Mouse (Mus musculus) embryonic stem cell, embryonic (primary cell): Measurements from ENCODE around the gene Tomm22.

Experiments
- CTCF ChIA-PET, 4 experiments: fragments of 300-600 bp in 2 of 4; fragments of 350-600 bp in 2 of 4; sonication (Branson Sonifier 250); formaldehyde crosslinking; loops; one replicate each; lab custom pipeline; 2022; ENCODE audit warnings: inconsistent platforms in 2 of 4; lab: Charles Lee
- POLR2A ChIA-PET, 4 experiments: fragments of 300-600 bp in 2 of 4; fragments of 350-600 bp in 2 of 4; sonication (Branson Sonifier 250); formaldehyde crosslinking; loops; one replicate each; lab custom pipeline; 2022; ENCODE audit warnings: antibody characterized with exemption in 4 of 4, inconsistent platforms in 1 of 4; lab: Charles Lee

Gene Tomm22

DNA sequence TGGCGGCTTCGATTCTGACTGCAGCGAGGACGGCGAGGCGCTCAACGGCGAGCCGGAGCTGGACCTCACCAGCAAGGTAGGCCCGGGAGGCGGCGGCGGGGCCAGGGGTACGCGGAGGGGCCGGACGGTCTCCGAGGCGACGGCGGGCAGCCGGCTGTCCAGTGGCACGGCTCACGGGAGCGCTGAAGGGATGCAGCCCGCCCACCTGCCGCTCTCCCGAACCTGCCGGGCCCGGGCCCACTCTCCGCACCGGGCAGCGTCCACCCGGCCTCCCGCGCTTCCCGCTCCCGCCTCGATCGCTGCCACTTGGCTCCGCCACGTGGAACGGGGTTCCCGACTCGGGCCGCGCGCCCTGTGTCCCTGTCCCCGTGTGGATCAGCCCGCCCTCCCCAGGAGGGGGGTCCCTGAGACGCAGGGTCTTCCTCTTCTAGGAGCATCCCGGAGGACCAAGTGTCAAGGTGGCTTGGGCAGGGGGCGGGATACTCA lies 20.4 kb downstream of the Tomm22 start:
- CTCF ChIA-PET = interaction anchor here in 3 of 4 experiments (0.6 to 1.2 kb wide), 14 partner anchors 17 to 652 kb away, joined by 3 to 6 read pairs (median 3); partner anchors contain the start of genes Fam227a (in 1 of the 3) and Mief1 (in 1 of the 3)

GRCm38 (mm10) chr15:79692334-79692733 lies 21.7 kb downstream of the Tomm22 start:
- POLR2A ChIA-PET = interaction anchor here in 2 of 4 experiments (1.0 to 8.3 kb wide), 7 partner anchors 11 to 52 kb away, joined by 3 to 76 read pairs (median 5); partner anchors contain the start of genes Cby1 (in 1 of the 2) and Fam227a (in 1 of the 2)

More for the DNA sequence above, 20.4 kb downstream of the Tomm22 start:
- POLR2A ChIA-PET = interaction anchor here in 3 of 4 experiments (0.5 to 1.7 kb wide), 95 partner anchors 8 to 1682 kb away, joined by 3 to 19 read pairs (median 4); partner anchors contain the start of genes Cby1 (in 3 of the 3), Fam227a (in 3 of the 3), Tomm22 (in 3 of the 3) and Atf4 (in 2 of the 3)

DNA sequence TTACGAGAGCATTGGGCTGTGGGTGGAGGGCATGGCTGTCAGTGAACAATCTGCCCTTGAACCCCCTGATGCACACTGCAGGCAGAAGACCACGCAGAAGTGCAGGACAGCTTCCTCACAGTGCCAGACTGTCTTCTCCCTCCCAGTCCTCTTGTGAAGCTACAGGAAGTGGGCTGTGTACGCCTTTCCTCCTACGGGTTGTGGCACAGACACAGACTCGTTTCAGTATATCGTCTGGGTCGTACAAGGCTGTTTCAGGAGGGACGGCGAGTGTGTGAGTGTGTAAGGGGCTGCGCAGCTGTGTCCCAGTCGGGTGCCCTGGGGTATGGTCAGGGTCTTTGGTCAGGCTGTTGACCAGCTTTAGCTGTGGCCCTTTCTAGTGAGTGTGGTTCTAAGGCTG lies 23.1 kb downstream of the Tomm22 start:
- ChIA-PET POLR2A (interaction anchor here in 2 of 4 experiments (0.9 to 8.3 kb wide), 10 partner anchors 13 to 249 kb away, joined by 3 to 76 read pairs (median 4); partner anchors contain the start of genes Cby1 (in 1 of the 2) and Fam227a (in 1 of the 2)), CTCF (no interaction called here)

More at GRCm38 (mm10) chr15:79692334-79692733, 21.7 kb downstream of the Tomm22 start:
- CTCF ChIA-PET = interaction anchor here in 1 of 4 experiments (0.6 to 1.0 kb wide), 2 partner anchors 56 to 366 kb away, joined by 3 to 6 read pairs; no protein-coding TSS in a partner anchor

DNA sequence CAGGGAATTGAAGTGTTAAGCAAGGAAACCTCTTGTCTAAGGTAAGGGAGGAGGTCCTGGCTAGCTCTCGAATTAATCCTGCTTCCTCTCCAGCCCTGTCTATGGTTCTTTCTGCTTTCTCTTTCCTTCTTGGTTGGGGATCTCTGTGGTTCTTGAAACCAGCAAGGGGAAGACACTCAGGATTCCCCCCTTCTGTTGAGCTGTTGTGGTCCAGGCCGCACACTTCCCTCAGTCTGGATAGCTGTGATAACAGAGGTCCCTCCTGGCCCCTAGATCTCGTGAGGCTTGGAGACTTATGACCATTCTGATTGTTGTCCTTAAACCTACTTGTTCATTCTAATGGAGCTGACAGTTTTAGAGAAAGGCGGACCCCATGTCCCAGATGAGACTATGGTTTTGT lies 23.9 kb downstream of the Tomm22 start:
- ChIA-PET CTCF (interaction anchor here in 1 of 4 experiments (0.6 to 1.0 kb wide), 2 partner anchors 36 to 1498 kb away, joined by 3 read pairs; partner anchors contain the start of gene Fam227a), POLR2A (interaction anchor here in 2 of 4 experiments (1.2 to 8.3 kb wide), 6 partner anchors 13 to 35 kb away, joined by 3 to 76 read pairs (median 5); partner anchors contain the start of genes Cby1 (in 1 of the 2) and Fam227a (in 1 of the 2))

DNA sequence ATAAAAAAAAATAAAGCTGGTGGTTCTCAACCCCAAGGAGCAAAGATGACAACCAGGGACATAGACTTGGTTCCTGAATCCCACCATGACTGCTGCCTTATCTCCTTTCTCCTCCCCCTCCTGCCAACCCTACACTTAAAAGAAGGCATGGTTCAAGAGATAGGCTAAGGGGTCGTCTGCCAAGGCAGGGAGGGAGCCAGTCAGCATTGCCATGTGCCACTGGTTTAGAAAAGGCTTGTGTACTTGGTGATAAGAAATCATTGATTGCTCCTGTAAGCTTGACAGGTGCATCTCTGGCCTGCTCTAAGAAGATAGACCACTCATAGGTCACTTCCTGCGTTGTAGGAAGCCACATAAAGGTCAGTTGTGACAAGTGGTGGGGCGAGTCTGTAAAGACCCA lies 24.9 kb downstream of the Tomm22 start:
- CTCF ChIA-PET = interaction anchor here in 1 of 4 experiments (1.0 kb wide), 1 partner anchor 37 kb away, joined by 3 read pairs; the partner anchor contains the start of gene Fam227a
- POLR2A ChIA-PET = interaction anchor here in 2 of 4 experiments (1.7 to 8.3 kb wide), 5 partner anchors 12 to 30 kb away, joined by 4 to 76 read pairs (median 16); no protein-coding TSS in a partner anchor

- ChIA-PET CTCF (interaction anchor here in 2 of 4 experiments (0.5 to 3.5 kb wide), 5 partner anchors 10 to 1858 kb away, joined by 3 to 26 read pairs (median 7); no protein-coding TSS in a partner anchor), POLR2A (interaction anchor here in 3 of 4 experiments (0.6 to 8.3 kb wide), 13 partner anchors 9 to 496 kb away, joined by 3 to 76 read pairs (median 4); partner anchors contain the start of gene Josd1 (in 1 of the 3))
These were observed 25.8 kb downstream of the Tomm22 start for GRCm38 (mm10) chr15:79696508-79696907.

DNA sequence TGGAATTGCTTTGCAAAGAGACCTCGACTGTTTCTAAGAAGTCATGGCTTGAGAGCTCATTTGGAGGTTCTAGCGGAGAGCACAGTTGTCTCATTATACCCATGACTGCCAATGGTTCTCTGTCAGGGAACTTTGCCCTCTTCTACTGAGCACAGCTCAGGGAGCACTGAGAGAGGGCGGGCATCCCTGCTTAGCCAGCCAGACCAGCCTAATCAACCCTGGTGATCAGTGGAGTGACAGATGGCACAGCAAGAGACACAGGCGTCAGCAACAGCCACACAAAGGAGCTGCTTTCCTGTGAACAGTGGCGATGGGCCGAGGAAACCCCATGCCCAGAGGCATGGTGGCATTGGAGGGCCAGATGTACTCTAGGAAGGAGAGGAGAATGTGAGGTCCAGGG lies 26.4 kb downstream of the Tomm22 start:
- ChIA-PET POLR2A (interaction anchor here in 2 of 4 experiments (0.9 to 8.3 kb wide), 18 partner anchors 9 to 87 kb away, joined by 3 to 76 read pairs (median 5); partner anchors contain the start of genes Fam227a (in 1 of the 2) and Josd1 (in 1 of the 2)), CTCF (interaction anchor here in 2 of 4 experiments (0.7 to 3.5 kb wide), 6 partner anchors 9 to 191 kb away, joined by 3 to 26 read pairs (median 3); no protein-coding TSS in a partner anchor)

- CTCF ChIA-PET = interaction anchor here in 3 of 4 experiments (0.6 to 3.5 kb wide), 9 partner anchors 9 to 253 kb away, joined by 3 to 26 read pairs (median 3); no protein-coding TSS in a partner anchor
- POLR2A ChIA-PET = interaction anchor here in 3 of 4 experiments (0.5 to 8.3 kb wide), 19 partner anchors 10 to 86 kb away, joined by 3 to 76 read pairs (median 5); partner anchors contain the start of genes Fam227a (in 1 of the 3) and Josd1 (in 1 of the 3)
These were observed 27.0 kb downstream of the Tomm22 start for GRCm38 (mm10) chr15:79697558-79698187.

- CTCF ChIA-PET = interaction anchor here in 3 of 4 experiments (0.5 to 1.9 kb wide), 4 partner anchors 9 to 359 kb away, joined by 3 to 12 read pairs (median 7); no protein-coding TSS in a partner anchor
- POLR2A ChIA-PET = interaction anchor here in 3 of 4 experiments (0.7 to 5.7 kb wide), 12 partner anchors 7 to 43 kb away, joined by 3 to 76 read pairs (median 4); partner anchors contain the start of gene Gtpbp1 (in 1 of the 3)
These were observed 36.0 kb downstream of the Tomm22 start for GRCm38 (mm10) chr15:79706603-79707214.

GRCm38 (mm10) chr15:79708229-79708822 lies 37.7 kb downstream of the Tomm22 start:
- ChIA-PET CTCF (interaction anchor here in 2 of 4 experiments (0.6 to 4.1 kb wide), 10 partner anchors 10 to 376 kb away, joined by 3 to 26 read pairs (median 3); partner anchors contain the start of gene Gtpbp1 (in 1 of the 2)), POLR2A (interaction anchor here in 3 of 4 experiments (0.6 to 5.7 kb wide), 17 partner anchors 8 to 368 kb away, joined by 3 to 76 read pairs (median 4); partner anchors contain the start of genes Gtpbp1 (in 3 of the 3) and Nptxr (in 1 of the 3))

GRCm38 (mm10) chr15:79715646-79716045 lies 45.0 kb downstream of the Tomm22 start:
- CTCF ChIA-PET = interaction anchor here in 1 of 4 experiments (0.8 to 1.1 kb wide), 2 partner anchors 17 to 59 kb away, joined by 3 read pairs; no protein-coding TSS in a partner anchor

GRCm38 (mm10) chr15:79716710-79717109 lies 46.0 kb downstream of the Tomm22 start:
- CTCF ChIA-PET = interaction anchor here in 2 of 4 experiments (0.6 to 1.1 kb wide), 3 partner anchors 18 to 37 kb away, joined by 3 read pairs; no protein-coding TSS in a partner anchor
- POLR2A ChIA-PET = interaction anchor here in 3 of 4 experiments (0.5 to 2.0 kb wide), 12 partner anchors 9 to 359 kb away, joined by 3 to 8 read pairs (median 4); partner anchors contain the start of genes Cby1 (in 1 of the 3), Fam227a (in 1 of the 3) and Gtpbp1 (in 1 of the 3)

More at GRCm38 (mm10) chr15:79715646-79716045, 45.0 kb downstream of the Tomm22 start:
- POLR2A ChIA-PET = interaction anchor here in 1 of 4 experiments (0.8 to 1.8 kb wide), 3 partner anchors 10 to 24 kb away, joined by 3 to 8 read pairs (median 4); no protein-coding TSS in a partner anchor

- POLR2A ChIA-PET = interaction anchor here in 2 of 4 experiments (0.8 to 1.7 kb wide), 4 partner anchors 12 to 251 kb away, joined by 3 to 7 read pairs (median 4); partner anchors contain the start of genes Gtpbp1 (in 2 of the 2) and Cbx7 (in 1 of the 2)
These were observed 49.6 kb downstream of the Tomm22 start for GRCm38 (mm10) chr15:79720267-79720666.

DNA sequence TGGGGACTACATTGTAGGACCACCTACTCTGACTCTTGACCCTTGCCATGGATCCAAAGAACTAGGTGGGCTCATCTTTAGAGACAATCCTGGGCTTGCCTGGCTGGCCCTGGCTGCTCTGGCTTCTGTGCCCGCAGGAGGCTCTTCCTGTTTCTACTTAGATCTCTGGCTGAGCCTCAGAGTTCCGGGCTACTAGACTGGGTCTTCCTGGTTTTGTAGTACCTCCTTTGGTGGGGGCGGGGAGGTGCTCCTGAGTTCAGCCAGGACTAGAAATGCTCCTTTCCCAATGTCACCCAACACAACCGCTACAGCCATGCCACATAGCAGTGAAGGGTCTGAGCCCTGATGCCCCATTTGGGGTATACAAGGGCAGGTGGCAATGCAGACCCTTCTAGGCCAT lies 50.1 kb downstream of the Tomm22 start:
- CTCF ChIA-PET = interaction anchor here in 1 of 4 experiments (0.9 to 1.2 kb wide), 2 partner anchors 15 to 27 kb away, joined by 3 to 6 read pairs; no protein-coding TSS in a partner anchor
- POLR2A ChIA-PET = interaction anchor here in 2 of 4 experiments (1.0 to 1.7 kb wide), 4 partner anchors 12 to 30 kb away, joined by 3 to 7 read pairs (median 4); partner anchors contain the start of gene Gtpbp1 (in 2 of the 2)

More at GRCm38 (mm10) chr15:79720267-79720666, 49.6 kb downstream of the Tomm22 start:
- CTCF ChIA-PET = interaction anchor here in 1 of 4 experiments (0.9 kb wide), 1 partner anchor 15 kb away, joined by 3 read pairs; no protein-coding TSS in a partner anchor
